Mouse (Mus musculus) B cell, adult (primary cell): Measurements from ENCODE around the gene Lpar6. TPM values are rescaled to one million over a fixed set of nuclear protein-coding genes. Genes with fewer than 3 reads are reported as not detected.

ENCODE experiments used
- total RNA-seq: library from RNA; stranded (reverse); gene quantifications from 4 replicates; pipeline ENCODE4 v1.2.4, GENCODE M21; 2023; ENCODE audit not compliant: inconsistent age

The Lpar6 gene
- 4.2 to 6.3 TPM (median 5.3 TPM) in 4 replicates for total RNA-seq

DNA sequence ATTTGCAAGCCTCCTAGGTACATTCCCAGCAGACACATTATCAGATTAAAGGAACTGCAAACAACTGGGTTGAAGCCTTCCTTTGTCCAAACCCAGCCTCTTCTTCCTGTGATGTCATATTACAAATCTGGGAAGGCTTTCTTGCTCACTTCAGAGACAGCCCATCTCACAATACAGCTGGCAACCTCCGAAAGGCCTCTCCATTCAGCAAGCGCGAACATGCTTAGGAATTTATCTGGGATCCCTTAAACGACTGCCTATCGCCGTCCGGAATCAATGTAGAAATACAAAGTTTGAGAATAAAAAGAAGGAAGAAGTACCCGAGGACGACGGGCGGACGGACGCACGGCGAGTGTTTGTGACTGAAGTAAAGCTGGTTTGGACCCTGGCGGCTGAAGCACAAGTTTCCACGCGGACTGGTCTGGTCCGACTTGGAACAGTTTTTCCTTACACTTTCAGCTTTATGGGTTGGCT lies at the start of gene Lpar6:
TSS of gene Lpar6 (plus strand) at position 48 of the 474 bp plus-strand sequence.

Other genes with a start within 250 kb of the Lpar6 start
- gene Cysltr2, start 188.8 kb upstream of the Lpar6 start, total RNA-seq: 0.57 to 1.4 TPM (median 1.2 TPM) in 3 of 4 replicates, not detected in the other
- 19.1 to 20.7 TPM (median 20.4 TPM) in 4 replicates for gene Rcbtb2, start 114.9 kb upstream of the Lpar6 start, total RNA-seq
- gene Rb1, start 87.9 kb downstream of the Lpar6 start, total RNA-seq: 88.2 to 101 TPM (median 96.6 TPM) in 4 replicates
- gene Itm2b, start 147.4 kb downstream of the Lpar6 start, total RNA-seq: 357 to 404 TPM (median 371 TPM) in 4 replicates